Mouse (Mus musculus) CH12F3 (cell line): ENCODE results near the gene Ubald1.

ENCODE experiments used
- in situ Hi-C: fragments of 300-500 bp; cut with MboI; formaldehyde crosslinking; loops from 2 replicates; pipeline ENCODE4 v1.14.3; 2020; ENCODE audit warnings: low sequenced_read_pairs

The Ubald1 gene

DNA sequence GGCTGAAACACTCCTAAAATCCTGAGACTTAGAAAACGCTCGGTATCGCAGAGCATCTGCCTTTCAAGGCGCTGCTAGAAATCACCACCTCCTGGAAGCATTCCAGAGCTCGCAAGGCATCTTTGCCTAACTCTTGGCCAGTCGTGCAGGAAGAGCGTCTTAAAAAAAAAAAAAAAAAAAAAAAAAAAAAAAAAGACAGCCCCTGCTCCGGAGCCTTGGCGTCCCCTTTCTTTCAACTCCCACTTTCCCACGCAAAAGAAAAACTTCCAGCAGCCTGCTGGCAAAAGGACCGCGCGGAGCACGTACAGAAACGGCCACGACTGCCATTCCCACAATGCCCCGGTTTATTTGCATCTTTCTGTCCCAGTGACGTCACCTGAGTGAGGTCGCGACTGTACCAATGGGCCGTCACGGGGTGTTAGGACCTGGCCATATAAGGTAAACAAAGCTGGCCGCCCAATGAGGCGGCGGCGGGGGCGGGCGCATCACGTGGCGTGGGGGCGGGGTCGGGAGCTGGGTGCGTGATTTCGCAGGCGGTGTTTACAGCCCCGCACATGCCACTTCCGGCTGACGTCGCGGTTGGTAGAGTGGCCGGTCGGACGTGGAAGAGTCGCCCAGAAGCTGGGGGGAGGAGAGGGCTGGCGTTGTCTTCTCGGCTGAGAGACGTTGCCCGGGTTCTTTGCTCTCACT lies at the start of gene Ubald1:
Gene Ubald1 (minus strand): TSS at position 180 of the 690 bp plus-strand sequence.
- in situ Hi-C loops, result no loop called here

DNA sequence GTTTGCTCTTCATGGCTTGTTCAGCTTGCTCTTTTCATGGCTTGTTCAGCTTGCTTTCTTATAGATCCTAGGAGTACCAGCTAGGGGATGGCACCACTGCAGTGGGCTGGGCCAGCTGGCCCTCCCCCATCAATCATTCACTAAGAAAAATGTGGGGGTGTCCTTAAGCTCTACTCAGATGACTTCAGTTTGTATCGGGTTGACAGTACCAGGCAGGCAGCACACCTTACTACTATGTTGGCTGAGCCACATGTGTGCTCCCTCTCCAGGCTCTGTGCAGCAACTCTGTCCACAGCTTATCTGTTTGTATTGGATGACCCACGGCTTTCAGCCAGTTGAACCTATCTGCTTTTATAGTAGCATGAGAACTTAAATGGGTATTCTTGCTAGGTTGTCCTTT lies 48.4 kb upstream of the Ubald1 start:
- in situ Hi-C loops, result no loop called here

DNA sequence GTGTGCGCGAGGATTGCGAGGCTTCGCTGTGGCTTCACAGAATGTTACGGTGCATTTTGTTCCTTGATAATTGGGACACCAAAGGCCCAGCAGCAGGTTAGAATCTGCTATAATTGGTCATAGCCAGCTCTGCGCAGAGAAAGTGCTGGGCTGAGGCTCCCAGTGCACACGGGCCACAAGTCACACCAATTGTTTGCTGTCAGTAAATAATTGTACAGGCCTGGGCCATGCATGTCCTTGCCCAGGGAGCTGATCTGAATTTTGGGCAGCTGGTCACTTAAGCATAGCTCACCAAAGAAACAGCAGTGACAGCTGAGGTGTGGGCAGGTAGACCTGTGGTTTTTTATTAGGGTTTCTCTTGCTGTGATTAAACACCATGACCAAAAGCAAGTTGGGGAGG lies 47.9 kb upstream of the Ubald1 start:
- in situ Hi-C loops, result no loop called here

DNA sequence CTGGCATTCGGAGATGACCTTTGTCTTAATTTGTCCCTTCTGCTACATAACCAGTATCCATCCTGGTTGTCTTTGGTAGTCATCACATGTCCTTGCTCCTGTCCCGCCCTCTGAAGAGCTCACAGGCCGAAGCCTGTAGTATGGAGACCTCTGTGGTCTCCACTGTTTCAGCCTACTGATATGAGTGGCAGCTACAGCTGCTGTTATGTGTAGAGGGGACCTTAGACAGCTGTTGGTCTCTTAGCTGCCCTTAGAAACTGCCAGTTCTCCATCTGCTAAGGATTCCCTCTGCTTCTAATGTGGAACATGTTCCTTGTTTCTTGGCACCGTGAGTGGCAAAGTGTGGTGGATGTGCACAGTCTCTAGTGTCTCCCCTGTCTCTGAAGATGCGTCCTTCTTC lies 43.9 kb upstream of the Ubald1 start:
- in situ Hi-C loops, result no loop called here

DNA sequence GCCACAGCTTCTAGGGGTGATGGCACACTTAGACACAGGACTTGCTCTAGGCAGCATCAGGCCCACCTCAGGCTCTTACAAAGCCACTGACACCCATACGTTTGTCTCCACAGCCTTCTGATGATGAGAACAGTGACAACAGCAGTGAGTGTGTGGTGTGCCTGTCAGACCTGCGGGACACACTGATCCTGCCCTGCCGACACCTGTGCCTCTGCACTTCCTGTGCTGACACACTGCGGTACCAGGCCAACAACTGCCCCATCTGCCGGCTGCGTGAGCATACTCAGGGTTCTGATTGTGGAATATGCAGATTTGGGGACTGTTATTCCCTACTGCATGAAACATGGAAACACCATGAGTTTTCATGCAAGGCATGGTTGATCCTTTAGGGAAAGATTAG lies 42.4 kb upstream of the Ubald1 start:
- in situ Hi-C loops, result no loop called here

DNA sequence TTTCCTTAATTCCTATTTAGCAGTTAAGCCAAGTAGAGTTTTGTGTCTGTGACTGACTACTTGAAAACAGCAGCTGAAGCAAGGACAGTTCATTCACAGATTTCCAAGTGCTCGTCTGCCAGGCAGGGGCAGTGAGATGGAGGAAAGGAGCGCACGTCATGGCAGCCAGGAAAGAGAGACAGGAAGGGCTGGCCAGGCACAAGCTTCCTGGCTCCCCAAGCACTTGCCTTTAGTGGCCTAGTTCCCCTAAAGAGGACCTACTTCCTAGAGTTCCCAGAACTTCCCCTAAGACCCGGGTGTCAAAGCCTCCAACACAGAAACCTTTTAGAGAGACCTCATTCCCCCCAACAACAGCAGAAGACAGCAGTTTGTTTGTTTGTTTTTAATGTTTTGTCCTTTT lies 40.4 kb upstream of the Ubald1 start:
- in situ Hi-C loops, result no loop called here

DNA sequence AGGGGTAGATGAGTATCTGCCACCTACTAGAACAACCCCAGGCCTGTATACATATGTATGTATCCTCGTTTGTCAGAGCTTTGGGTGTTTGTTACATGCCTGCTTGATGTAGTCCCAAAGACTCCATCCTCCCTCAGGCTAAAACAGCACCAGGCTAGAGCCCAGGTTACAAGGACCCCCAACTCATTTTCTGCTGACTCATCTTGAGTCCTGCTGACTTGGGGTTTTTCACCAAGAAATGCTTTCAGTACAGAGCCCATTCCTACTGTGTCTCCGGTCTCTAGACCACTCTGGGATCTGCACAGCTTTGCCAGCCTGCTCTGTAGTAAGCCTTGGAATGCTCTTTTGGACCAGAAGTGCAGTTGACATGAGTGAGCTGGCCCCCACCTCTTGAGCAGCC lies 36.5 kb upstream of the Ubald1 start:
- in situ Hi-C loops, result no loop called here

DNA sequence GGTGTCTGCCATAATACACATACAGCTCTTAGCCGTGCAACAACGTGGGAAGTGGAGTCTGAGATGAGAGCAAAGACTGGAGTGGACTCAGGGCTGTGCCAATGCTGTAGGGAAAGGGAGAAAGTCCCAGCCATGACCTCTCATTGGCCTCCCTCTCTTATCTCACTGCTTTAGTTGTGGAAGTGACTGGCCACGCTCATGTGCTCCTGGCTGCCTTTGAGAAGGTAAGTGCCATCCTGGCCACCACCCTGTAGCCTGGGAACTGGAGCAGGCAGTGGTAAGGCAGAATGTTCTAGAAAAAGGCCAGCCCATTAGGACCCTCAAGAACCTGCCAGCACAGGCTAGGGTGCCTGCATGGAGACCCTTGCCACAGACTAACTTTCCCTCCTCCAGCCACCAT lies 35.8 kb upstream of the Ubald1 start:
- in situ Hi-C loops, result no loop called here

DNA sequence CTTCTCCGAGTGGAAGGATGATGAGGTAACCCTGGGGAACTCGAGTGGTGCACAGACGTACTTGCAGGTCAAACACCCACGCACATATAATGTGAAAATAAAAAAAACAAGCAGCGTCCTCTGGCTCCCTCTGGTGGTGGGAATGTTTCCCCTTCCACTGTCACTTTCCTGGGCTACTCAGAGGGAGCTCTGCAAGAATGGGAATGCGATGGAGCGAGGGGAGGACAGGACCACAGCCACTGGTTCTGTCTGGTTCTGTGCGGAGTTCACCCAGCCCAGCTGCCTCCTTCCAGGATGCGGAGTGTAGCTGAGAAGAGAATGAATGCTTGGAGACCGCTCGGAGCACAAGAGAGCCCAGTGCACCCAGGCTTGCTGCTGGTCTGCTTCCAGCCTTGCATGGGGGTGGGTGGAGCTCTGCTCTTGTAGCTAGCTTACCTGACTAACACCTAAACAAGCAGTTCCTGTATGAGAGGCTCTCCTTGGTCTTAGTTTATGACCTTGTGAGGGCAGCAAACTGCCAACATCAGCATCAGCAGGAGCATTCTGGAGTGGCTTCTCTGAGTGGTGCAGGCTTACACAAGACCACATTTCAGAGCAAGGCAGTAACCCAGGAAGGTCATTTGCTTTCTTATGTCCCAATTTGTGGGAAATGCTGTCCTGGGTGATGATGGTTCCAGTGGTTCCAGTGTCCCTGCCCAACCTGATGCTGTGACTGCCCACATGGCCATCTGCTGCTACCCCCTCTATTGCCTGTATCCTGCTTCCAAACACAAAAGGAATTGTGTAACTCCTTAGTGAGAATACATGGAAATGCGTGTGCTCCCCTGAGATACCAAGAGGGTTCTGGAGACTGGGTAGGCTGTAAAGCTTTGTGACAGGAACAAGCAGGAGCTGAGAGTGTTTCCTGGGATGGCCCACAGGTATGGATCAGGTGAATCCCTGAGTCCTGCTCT lies 33.9 kb upstream of the Ubald1 start:
- in situ Hi-C loops, result no loop called here

DNA sequence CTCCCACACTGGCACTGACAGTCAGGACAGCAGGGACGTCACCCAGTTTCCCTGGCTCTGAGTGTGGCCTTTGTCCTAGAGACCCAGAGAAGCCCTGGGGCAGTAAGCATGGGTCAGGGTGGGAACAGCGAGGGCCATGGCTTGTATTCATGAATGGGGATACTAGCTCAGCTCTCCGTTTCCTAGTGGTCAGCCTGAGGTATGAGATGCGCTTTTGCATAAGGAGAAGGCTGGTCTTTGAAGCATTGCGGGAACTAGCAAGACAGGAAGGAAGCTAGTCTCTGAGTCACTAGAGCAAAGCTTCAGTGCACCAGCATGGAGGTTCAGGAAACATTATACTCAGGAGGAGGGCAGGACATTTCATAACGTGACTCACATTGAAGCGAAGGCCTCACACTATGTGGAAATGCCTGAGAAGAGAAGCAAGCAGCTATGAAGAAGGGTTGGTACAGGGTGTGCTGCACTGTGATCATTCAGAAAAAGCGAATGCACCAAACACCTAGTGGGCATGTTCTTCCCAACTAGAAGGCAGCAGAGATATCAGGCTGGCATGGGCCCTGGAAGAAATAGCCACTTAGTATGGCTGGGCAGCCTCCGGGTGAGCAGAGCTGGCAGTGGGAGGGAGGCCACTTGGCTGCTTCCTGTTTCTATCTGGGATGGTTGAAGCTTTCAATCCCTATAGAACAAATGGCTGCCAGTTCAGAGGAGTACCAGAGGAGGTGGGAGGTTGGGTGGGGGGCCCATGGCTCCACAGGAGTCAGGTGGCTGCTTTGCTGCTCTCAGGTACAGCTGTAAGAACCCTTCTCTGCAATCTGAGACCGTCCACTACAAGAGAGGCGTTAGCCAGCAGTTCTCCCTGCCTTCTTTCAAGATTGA lies 33.0 kb upstream of the Ubald1 start:
- in situ Hi-C loops, result no loop called here

DNA sequence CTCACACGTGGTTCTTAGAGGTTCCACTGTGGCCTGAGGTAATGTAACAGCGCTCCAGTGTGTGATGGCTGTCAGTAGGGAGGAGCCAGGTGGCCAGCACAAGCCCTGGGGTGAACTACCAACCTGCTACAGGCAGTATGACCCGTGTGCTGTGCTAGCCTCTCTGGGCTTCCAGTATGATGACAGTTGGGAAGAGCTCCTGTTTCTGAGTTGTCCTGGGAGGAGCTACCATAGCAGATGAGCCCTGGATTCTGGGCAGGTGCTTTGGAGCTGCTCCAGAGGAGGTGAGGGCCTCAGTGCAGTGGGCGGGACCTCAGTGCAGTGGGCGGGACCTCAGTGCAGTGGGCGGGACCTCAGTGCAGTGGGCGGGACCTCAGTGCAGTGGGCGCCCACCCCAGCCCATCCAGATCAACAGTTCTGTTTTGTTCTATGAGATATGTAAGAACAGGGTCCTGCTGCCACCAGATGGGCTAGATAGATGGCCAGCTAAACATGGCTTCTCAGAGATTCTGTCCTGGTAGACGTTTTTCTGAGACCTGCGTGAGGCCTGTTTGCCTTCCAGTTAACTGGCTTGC lies 32.0 kb upstream of the Ubald1 start:
- in situ Hi-C loops, result no loop called here

DNA sequence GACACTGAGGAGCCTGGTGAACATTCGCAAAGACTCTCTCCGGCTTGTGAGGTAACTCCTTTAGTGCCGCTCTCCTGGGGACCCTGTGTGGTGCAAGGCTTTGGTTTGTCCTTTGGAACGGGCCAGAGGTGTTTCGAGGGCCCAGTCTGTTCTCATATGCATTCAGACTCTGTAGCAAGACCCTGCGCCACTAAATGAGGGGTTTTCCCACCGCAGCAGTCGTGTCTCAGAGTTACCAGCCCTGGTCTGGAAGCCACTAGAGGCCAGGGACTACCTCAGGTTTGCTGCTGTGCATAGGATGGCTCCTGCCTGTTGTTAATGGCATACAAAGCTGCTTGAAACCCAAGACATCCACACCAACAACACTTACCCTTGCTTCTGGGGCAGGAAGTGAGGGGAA lies 30.6 kb upstream of the Ubald1 start:
- in situ Hi-C loops, result no loop called here

DNA sequence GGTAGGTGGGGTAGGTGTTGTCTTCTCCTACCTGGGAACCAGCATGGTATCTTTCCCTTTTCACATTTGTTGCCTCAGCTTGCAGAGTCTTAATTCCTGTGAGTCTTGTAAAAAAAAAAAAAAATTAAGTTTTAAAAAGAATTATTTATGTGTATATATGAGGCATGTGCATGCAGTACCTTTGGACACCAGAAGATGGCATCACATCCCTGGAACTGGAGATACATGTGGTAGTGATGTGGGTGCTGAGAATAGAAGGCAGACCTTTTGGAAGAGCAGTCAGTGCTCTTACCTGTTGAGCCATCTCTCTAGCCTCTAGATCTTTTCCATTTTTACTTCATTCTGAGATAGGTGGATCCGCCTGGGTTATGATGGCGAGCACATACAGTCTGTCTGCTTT lies 29.6 kb upstream of the Ubald1 start:
- in situ Hi-C loops, result no loop called here

DNA sequence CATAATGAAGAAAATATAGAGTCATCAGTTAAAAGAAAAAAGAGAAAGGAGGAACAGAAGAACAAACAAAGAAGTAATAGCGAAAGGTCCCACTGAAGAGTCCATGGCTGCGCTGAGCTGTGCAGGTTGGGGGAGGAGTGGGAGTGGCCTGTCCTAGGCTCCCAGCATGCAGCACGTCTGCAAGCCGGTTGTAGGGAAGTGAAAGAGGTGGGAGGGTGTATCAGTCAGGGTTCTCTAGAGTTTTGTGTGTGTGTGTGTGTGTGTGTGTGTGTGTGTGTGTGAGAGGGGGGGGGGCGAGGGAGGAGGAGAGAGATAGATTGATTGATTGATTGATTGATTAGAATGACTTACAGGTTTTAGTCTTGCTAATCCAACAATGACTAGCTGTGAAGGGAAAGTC lies 27.9 kb upstream of the Ubald1 start:
- in situ Hi-C loops, result no loop called here

DNA sequence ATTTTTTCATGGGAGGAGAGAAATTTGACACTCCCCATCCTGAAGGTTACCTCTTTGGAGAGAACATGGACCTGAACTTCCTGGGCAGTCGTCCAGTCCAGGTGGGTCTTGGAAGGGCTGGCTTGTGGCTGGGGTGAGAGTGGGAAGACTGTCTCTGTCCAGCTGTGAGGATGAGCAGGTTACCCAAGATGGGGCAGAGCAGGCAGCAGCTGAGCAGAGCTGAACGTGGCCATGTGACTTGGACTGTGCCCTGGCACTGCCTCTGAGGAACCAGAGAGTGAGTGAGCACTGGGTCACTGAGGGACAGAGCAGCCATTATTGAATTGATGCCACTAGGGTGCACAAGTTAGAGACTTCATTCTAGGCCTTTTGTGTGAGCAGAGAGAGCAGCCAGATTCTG lies 27.3 kb upstream of the Ubald1 start:
- in situ Hi-C loops, result no loop called here

DNA sequence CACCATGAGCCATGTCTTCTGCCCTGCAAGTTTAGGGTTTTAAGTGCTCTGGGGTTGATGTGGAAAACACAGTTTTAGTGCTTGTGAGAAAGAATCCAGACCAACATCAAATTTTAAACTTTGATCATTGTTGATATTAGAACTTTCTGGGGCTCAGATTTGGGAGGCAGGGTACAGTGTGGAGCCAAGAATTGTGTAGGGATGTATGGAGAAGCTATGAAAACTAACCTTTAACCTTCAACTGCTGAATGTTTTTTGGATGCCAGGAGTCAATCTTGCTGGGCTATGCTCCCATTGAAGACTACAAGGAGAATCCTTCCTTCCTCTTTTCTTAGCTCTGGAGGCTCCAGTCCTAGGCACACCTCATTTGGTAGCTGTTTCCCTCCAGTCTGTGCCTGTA lies 26.4 kb upstream of the Ubald1 start:
- in situ Hi-C loops, result no loop called here

DNA sequence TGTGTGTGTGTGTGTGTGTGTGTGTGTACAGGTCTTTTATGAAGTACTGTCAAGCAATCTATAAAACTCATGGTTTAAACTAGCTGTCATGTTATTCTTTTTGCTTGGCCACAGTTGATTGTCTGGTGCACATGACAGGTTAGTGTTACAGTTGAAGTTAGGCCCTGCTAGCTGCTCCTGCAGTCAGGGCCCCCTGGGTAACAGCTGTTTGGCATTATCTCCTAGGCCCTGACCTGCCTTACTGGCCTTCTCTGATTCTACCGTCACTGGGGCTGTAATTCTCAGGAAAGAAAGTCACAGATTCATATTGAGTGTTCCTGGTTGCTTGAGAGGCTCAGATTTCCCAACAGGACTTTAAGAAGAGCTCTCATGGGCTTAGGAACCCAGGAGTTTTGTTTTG lies 25.5 kb upstream of the Ubald1 start:
- in situ Hi-C loops, result no loop called here

DNA sequence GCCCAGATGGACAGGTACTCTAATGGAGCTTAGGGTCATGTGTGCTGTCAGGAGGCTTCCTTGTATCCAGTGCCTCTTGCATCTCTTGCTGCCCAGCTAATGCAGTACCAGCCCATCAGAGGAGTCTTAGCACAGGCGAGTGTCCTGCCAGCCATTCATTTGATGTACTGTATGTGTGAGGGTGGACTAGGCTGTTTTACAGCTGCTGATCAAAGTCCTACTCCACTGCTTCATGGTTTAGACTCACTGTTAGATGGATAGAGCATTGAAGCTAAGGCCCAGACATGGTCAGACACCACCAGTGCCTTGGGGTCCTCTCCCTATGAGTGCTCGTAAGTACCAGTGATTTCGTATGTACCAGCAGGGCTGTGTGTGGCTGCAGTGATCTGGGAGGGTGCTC lies 24.8 kb upstream of the Ubald1 start:
- in situ Hi-C loops, result no loop called here

DNA sequence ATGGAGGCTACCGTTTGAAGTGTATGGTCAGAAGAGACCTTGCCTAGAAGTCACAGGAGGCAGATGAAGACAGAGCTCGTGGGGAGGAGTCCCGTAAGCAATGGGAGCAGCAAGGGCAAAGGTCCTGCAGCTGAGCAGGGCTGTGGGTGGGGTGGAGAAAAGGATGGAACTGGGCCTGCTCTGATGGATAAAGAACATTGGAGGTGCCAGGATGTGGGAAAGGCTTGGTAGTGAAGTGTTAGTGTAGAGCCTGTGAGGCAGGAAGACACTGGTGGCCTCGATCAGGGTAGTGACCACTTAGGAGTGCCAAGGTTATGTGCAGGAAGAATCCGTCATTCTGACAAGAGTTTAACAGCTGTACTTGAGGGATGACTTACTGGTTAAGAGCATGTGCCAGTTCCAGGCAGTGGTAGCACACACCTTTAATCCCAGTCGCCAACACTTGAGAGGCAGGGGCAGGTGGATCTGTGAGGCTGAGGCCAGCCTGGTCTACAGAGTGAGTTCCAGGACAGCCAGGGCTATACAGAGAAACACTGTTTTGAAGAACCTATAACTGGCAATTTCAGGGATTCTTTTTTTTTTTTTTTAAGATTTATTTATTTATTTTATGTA lies 23.5 kb upstream of the Ubald1 start:
- in situ Hi-C loops, result no loop called here

DNA sequence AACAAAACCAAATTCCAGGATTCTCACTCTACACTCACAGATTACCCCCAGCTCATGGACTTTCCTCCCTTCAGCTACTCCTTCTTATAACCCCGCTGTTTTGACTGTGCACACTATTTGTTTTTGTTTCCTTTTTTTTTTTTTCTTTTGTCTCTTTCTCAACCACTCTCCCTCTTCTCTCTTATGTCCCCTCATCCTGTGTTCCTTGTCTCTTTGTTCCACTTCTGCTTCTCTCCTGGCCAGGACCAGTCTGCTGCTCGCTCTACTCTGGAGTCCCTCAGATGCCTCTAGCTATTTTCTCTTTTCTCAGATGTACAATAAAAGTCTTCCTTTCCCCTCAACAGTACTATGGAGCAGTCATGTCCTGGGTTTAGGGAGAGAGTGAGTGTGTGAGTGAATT lies 22.3 kb upstream of the Ubald1 start:
- in situ Hi-C loops, result no loop called here

DNA sequence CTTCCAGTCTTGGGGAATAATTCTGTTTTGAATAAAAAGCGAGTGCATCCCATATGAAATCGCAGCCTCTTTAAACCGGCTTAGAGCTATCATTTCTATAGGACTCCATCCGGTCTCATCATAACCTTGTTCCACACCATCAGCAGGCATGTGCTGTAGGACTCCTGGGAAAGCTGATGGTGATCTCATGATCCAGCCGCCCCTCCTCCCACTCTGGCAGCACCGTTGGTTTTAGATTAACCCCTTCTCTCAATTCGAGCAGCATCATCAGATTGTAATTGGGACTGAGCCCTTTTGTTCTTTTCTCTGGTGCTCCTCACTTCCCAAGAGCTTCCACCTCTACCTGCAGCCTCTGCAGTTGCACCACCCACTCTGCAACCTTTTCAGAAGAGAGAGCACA lies 21.1 kb upstream of the Ubald1 start:
- in situ Hi-C loops, result no loop called here
